Mouse (Mus musculus) forebrain, embryonic 16.5 days (tissue): ENCODE measurements around the gene Capza1. TPM values are rescaled to one million over a fixed set of nuclear protein-coding genes. Genes with fewer than 3 reads are reported as not detected.
A peak's percentile ranks its signal among the peaks of the same experiment; 100 is the strongest.

ENCODE experiments used
- ATAC-seq: fragments of 200-750 bp; cut with Nextera tagmentation; 2 replicates; pipeline ENCODE4 v1.8.0; 2017; ENCODE audit warnings: mild to moderate bottlenecking, moderate library complexity
- H3K27ac ChIP-seq: fragments of 300-500 bp; sonication (generic); 2 replicates; pipeline ENCODE4 v1.5.1; 2014; ENCODE audit warnings: low read length, control low read depth
- H3K27me3 ChIP-seq: fragments of 300-500 bp; sonication (generic); replicated peaks from 2 replicates; pipeline ENCODE4 v1.6.1; 2014; ENCODE audit warnings: low read length; ENCODE audit not compliant: control insufficient read depth, insufficient read depth
- H3K36me3 ChIP-seq: fragments of 300-500 bp; sonication (generic); 2 replicates; pipeline ENCODE4 v1.6.1; 2014; ENCODE audit not compliant: control insufficient read depth, insufficient read depth
- H3K4me1 ChIP-seq: fragments of 300-500 bp; sonication (generic); replicated peaks from 2 replicates; pipeline ENCODE4 v1.6.1; 2014; ENCODE audit warnings: low read length; ENCODE audit not compliant: control insufficient read depth, insufficient read depth
- H3K4me2 ChIP-seq: fragments of 300-500 bp; sonication (generic); 2 replicates; pipeline ENCODE4 v1.6.1; 2014; ENCODE audit warnings: mild to moderate bottlenecking, low read length, control low read depth
- H3K4me3 ChIP-seq: fragments of 300-500 bp; sonication (generic); replicated peaks from 2 replicates; pipeline ENCODE4 v1.5.1; 2014; ENCODE audit warnings: mild to moderate bottlenecking, low read length, control low read depth
- H3K9ac ChIP-seq: fragments of 300-500 bp; sonication (generic); replicated peaks from 2 replicates; pipeline ENCODE4 v1.6.1; 2014; ENCODE audit warnings: low read depth, low read length, control low read depth
- H3K9me3 ChIP-seq: fragments of 300-500 bp; sonication (generic); 2 replicates; pipeline ENCODE4 v1.6.1; 2016; ENCODE audit warnings: low read length; ENCODE audit not compliant: control insufficient read depth
- WGBS: fragments of 180-500 bp; shearing (Covaris S2); extraction: QIAGEN DNeasy Blood & Tissue Kit; methylation state at CpG from one replicate; pipeline ENCODE4 v1.1.7; 2014; 5-methylcytosine and 5-hydroxymethylcytosine counted together
- polyA plus RNA-seq: library from polyadenylated mRNA; unstranded; fragments of >200 nt; fragmentation: Nextera tagmentation; extraction: Ambion mirVana; gene quantifications from 2 replicates; pipeline ENCODE4 v1.2.1, GENCODE M21; 2015

Gene Capza1
- polyA plus RNA-seq, 1 experiment from 2014 or later: 169 TPM

DNA sequence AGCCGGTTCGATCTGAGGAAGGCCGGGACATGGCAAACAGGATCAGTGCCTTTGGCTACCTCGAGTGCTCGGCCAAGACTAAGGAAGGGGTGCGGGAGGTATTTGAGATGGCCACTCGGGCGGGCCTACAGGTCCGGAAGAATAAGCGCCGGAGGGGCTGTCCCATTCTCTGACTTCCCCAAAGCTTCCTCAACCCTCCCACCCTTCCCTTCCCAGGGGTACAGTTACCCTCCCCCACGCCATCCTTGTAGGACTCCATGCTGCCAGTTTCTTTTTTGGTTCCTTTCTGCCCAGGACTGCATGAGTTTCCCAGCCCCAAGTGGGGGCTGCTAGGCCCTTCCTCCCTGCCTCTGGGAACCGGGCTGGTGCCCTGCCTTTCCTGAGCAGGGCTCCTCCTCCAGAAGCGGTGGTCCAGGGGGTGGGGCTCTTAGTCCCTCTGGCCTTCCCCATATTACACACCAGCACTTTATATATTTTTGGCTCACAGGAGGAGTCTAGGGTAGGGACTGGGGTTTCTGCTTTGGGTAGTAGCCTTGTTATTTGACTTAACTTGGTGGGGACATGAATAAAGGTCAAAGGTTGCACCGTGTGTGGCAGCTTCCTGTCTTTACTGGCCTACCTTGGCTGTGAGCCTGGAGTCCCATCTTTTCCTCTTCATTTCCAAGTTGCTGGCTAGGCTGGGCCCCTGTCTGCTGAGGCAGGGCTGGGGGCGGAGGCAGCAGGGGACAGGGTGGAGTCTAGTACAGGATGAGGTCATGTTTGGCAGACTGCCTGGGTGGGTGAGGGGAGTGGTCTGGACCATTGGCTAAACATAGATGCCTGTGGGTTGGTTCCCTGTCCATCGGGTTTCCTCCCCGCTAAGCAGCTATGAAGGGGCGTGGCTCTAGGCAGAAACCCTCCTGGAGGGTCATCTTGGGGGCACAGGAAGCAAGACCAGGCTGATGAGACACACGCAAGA, 70.2 kb downstream of the Capza1 start:
- no peaks in the 10 kb centered on the region for H3K27me3 ChIP-seq
- H3K36me3 ChIP-seq: no peaks in the 10 kb centered on the region
- peak; percentile 87 for ATAC-seq
- no peak overlapping the region for H3K4me2 ChIP-seq
- WGBS: 54% methylated on average over 20 of the region's 20 CpGs
- no peak overlapping the region for H3K9ac ChIP-seq
- H3K27ac ChIP-seq: no peak overlapping the region
- H3K4me3 ChIP-seq: no peak overlapping the region
- no peaks in the 10 kb centered on the region for H3K9me3 ChIP-seq
- peaks cover 21% of the 10 kb centered on the region for H3K4me1 ChIP-seq

DNA sequence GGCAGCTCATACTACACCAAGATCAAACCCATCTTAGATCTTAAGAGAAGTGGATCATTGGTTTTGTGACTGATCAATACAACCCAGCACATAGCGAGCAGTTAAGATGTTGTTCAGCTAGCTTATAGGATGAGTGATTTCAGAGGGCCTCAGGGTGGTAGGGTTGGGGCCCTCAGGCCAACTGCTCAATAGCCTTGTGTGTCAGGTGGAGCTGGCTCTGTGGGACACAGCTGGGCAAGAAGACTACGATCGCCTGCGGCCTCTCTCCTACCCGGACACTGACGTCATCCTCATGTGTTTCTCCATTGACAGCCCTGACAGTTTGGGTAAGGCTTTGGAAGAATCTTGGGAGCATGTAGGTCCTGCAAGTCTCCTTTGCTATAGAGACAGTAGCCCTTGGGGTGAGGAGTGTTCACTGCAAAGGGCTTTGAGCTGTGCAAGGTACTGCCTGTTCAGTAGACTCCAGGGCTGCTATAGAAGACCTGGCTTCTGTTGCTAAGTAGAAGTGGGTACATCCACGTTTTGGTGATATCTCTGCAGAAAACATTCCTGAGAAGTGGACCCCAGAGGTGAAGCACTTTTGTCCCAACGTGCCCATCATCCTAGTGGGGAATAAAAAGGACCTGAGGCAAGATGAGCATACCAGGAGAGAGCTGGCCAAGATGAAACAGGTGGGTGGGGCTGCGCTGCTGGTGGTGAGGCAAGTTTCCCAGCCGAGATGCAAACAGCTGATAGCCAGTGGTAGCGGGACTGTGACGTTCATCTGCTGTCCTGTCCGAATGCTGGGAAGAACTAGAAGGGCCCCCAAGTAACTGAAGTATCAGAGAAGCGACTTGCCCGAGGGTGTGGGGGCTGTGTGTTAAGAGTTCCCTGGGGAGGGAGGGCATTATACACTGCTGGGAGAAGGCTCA, 71.7 kb downstream of the Capza1 start:
- no peak overlapping the region for H3K4me3 ChIP-seq
- H3K4me1 ChIP-seq: peaks cover 31% of the 10 kb centered on the region
- H3K9ac ChIP-seq: no peak overlapping the region
- H3K27ac ChIP-seq: no peak overlapping the region
- no peak for ATAC-seq
- no peaks in the 10 kb centered on the region for H3K9me3 ChIP-seq
- 78% methylated on average over 15 of the region's 15 CpGs for WGBS
- H3K4me2 ChIP-seq: no peak overlapping the region
- H3K27me3 ChIP-seq: 0 out of 2 replicates have a peak, but pooled peaks cover 2% of the 10 kb centered on the region
- no peaks in the 10 kb centered on the region for H3K36me3 ChIP-seq

DNA sequence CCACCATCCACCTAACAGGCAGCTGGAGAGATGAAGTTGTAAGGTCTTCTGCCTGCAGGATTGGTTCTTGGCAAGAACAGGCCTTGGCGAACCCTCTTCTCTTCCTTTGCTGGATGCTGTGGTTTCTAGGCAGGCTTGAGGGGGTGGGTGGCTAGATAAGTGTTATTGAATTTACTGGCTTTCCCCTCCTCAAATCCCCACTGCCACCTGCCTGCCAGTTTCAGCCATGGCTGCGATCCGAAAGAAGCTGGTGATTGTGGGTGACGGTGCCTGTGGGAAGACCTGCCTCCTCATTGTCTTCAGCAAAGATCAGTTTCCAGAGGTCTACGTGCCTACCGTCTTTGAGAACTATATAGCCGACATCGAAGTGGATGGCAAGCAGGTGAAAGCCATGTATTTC, 72.6 kb downstream of the Capza1 start:
- H3K9ac ChIP-seq: no peak overlapping the region
- H3K36me3 ChIP-seq: no peaks in the 10 kb centered on the region
- 0 out of 2 replicates have a peak, but pooled peaks cover 2% of the 10 kb centered on the region for H3K27me3 ChIP-seq
- H3K27ac ChIP-seq: no peak overlapping the region
- H3K4me1 ChIP-seq: peaks cover 31% of the 10 kb centered on the region
- ATAC-seq: no peak
- H3K9me3 ChIP-seq: no peaks in the 10 kb centered on the region
- no peak overlapping the region for H3K4me2 ChIP-seq
- WGBS: 90% methylated on average over 8 of the region's 8 CpGs
- H3K4me3 ChIP-seq: no peak overlapping the region

DNA sequence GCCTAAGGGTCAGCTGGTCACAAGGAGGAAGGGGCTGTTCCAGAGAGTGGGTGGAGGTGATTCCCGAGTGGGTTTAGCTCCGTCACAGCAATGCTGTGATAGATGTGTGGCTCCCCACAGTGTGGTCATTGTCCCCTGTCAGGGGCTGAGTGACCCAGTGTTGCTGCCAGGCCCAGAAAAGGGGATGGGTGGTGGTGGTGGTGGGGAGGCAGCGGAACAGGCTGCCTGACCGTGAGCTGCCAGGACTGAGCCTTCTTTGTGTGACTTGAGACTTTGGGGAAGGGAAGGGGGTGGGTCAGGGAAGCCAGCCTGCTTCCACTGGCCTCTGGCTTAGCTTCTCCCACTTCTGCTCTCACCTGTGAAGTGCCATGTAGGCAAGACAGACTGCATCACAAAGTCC, 73.3 kb downstream of the Capza1 start:
- Histone ChIP-seq H3K4me2 (no peak overlapping the region; the same call in 1 of the 2 replicates), H3K4me3 (0 out of 2 replicates have a peak overlapping the region, but pooled peaks have one; percentile 1), H3K4me1 (peaks cover 29% of the 10 kb centered on the region), H3K27me3 (0 out of 2 replicates have a peak, but pooled peaks cover 2% of the 10 kb centered on the region), H3K27ac (no peak overlapping the region), H3K9ac (no peak overlapping the region), H3K36me3 (no peaks in the 10 kb centered on the region), H3K9me3 (no peaks in the 10 kb centered on the region)
- ATAC-seq: no peak
- WGBS: 30% methylated on average over 4 of the region's 4 CpGs

DNA sequence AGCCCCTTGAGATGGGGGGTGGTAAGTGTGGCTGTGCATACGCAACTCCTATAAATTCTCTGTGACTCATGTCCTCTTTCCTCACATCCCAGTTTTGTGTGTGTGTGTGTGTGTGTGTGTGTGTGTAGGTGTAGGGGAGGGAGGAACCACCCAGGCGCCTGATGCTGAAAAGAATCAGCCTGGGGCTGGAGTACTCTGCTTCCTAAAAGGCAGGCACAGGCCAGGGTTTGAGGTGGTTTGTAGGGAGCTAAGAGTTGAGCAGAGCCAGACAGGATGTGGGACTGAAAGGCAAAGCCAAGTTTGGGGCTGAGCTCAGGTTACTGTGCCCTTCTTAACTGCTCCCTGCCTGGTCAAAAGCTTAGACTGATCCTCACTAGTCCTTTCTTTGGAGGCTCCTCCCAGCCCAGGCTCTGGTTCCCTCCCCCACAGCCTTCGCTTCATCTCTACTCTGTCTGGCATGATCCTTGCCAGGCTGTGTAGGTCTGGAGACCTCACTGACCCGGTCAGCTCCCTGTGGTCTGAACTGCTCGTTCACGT, 73.8 kb downstream of the Capza1 start:
- Histone ChIP-seq H3K4me3 (0 out of 2 replicates have a peak overlapping the region, but pooled peaks have one; percentile 1), H3K9me3 (no peaks in the 10 kb centered on the region), H3K27ac (no peak overlapping the region), H3K36me3 (no peaks in the 10 kb centered on the region), H3K4me2 (peak overlapping the region; percentile 95; the same call in 1 of the 2 replicates), H3K27me3 (0 out of 2 replicates have a peak, but pooled peaks cover 4% of the 10 kb centered on the region), H3K9ac (no peak overlapping the region), H3K4me1 (peaks cover 27% of the 10 kb centered on the region)
- no peak for ATAC-seq
- WGBS: 29% methylated on average over 6 of the region's 6 CpGs

DNA sequence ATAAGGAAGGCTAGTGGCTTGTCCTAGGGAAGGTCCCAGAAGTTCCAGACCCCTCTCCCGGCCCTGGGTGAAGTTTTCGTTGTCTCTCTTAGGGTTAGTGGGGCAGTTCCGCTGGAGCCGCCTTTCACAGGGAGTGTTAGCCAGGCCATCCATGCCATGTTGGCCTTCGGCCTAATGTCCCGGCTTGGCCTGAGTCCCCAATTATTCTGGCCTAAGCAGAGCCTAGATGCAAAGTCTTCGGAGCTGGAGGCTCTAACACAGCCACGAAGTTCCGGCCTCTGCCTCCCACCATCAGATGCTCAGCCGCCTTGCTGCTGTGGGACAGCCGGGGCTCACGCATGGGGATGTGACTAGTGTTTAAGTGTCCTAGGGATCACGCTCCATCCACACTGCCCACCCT, 74.5 kb downstream of the Capza1 start:
- Histone ChIP-seq H3K27me3 (0 out of 2 replicates have a peak, but pooled peaks cover 4% of the 10 kb centered on the region), H3K36me3 (no peaks in the 10 kb centered on the region), H3K4me3 (peak overlapping the region; percentile 58), H3K27ac (no peak overlapping the region), H3K9me3 (no peaks in the 10 kb centered on the region), H3K4me1 (peaks cover 27% of the 10 kb centered on the region), H3K4me2 (peak overlapping the region; percentile 95), H3K9ac (peak overlapping the region; percentile 6; the same call in 1 of the 2 replicates)
- no peak for ATAC-seq
- 36% methylated on average over 13 of the region's 13 CpGs for WGBS

DNA sequence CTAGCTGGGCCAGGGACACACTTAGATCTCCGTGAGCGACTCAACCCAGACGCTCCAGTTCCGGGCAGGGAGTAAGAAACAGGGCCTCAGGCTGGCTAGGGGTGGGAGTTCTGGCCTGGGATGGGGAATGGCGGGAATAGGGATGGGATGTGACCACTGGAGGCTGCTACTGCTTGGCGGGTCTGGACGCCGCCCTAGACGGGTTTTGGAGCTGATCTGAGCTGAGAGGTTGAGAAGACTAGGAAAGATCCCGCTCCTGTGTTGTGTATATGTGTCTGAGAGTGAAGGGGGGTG, 75.0 kb downstream of the Capza1 start:
- peaks cover 23% of the 10 kb centered on the region for H3K4me1 ChIP-seq
- no peaks in the 10 kb centered on the region for H3K9me3 ChIP-seq
- peak overlapping the region; percentile 58 for H3K4me3 ChIP-seq
- peak; percentile 24; the same call in 1 of the 2 replicates for ATAC-seq
- H3K36me3 ChIP-seq: no peaks in the 10 kb centered on the region
- H3K27me3 ChIP-seq: 0 out of 2 replicates have a peak, but pooled peaks cover 4% of the 10 kb centered on the region
- peak overlapping the region; percentile 95 for H3K4me2 ChIP-seq
- WGBS: 3% methylated on average over 10 of the region's 10 CpGs
- H3K9ac ChIP-seq: peak overlapping the region; percentile 67
- peak overlapping the region; percentile 29; the same call in 1 of the 2 replicates for H3K27ac ChIP-seq

DNA sequence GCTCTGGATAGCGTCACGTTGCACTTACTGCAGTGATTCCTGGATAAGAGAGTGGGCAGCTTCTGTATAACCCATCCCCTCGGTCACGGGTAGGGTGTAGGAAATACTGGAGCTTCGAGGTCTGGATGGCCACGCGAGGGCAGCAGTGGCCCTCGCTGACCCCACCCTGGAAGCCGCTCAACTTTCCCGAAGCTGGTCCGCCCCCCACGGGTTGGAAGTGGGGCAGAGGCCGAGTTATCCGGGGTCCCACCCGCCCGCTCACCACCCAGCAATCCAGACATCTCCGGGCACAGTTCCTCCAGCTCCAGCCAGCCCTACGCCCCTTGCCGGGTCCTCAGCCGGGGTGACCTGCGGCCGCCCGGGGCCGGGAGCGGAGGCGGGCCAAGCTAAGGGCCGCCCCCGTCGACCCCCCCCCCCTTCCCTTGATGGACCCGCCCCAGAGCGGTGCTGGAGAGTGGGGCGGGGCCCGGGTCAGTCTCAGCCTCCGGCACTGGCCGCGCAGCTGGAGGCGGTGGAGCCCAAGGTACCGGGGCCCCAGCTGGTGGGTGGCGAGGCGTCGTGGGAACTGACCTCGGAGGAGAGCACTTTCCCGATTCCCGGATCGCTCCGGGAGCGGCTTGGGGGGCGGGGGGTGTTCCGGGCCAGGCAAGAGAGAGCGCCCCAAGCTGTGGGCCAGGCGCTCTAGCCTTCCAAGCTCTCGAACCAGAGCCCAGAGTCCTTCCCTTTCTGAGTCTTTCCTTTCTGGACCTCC, 75.6 kb downstream of the Capza1 start:
- WGBS: under 1% methylated on average over 40 of the region's 52 CpGs
- no peaks in the 10 kb centered on the region for H3K9me3 ChIP-seq
- peak overlapping the region; percentile 58 for H3K4me3 ChIP-seq
- H3K9ac ChIP-seq: peak overlapping the region; percentile 67
- H3K27me3 ChIP-seq: peaks cover 8% of the 10 kb centered on the region; the same call in 1 of the 2 replicates
- H3K27ac ChIP-seq: peak overlapping the region; percentile 29; the same call in 1 of the 2 replicates
- ATAC-seq: peak; percentile 80
- H3K4me1 ChIP-seq: peaks cover 18% of the 10 kb centered on the region
- no peaks in the 10 kb centered on the region for H3K36me3 ChIP-seq
- H3K4me2 ChIP-seq: peak overlapping the region; percentile 95
